Mouse (Mus musculus) myocyte (in vitro differentiated cells): Measurements from ENCODE around the gene Elp5. TPM values are rescaled to one million over a fixed set of nuclear protein-coding genes. Genes with fewer than 3 reads are reported as not detected.

ENCODE experiments used
- H3K27me3 ChIP-seq: one replicate; pipeline ENCODE4 v1.6.1; 2011; ENCODE audit not compliant: control insufficient read depth, insufficient read depth, insufficient read length
- H3K36me3 ChIP-seq: one replicate; pipeline ENCODE4 v1.6.1; 2011; ENCODE audit not compliant: control insufficient read depth, insufficient read depth
- H3K4me2 ChIP-seq: one replicate; pipeline ENCODE4 v1.6.1; 2011; ENCODE audit warnings: low read depth, control low read depth
- H3K4me3 ChIP-seq: one replicate; pipeline ENCODE4 v1.5.1; 2011; ENCODE audit warnings: mild to moderate bottlenecking, control low read depth, moderate library complexity
- H3K79me2 ChIP-seq: one replicate; pipeline ENCODE4 v1.6.1; 2011; ENCODE audit not compliant: control insufficient read depth, insufficient read depth
- H3ac ChIP-seq: one replicate; pipeline ENCODE4 v1.6.1; 2011; ENCODE audit not compliant: control insufficient read depth, insufficient read length
- CEBPB ChIP-seq: IDR thresholded peaks from 2 replicates; pipeline ENCODE4 v1.6.1; 2011; ENCODE audit warnings: mild to moderate bottlenecking, moderate library complexity; ENCODE audit not compliant: poor library complexity, insufficient read depth, severe bottlenecking
- E2F4 ChIP-seq: IDR thresholded peaks from one replicate; pipeline ENCODE4 v1.6.1; 2011; ENCODE audit warnings: mild to moderate bottlenecking, control low read depth, moderate library complexity; ENCODE audit not compliant: insufficient read depth
- MAX ChIP-seq: IDR thresholded peaks from one replicate; pipeline ENCODE4 v1.6.1; 2011; ENCODE audit warnings: low read depth, mild to moderate bottlenecking, control low read depth
- MYOD1 ChIP-seq, 3 experiments: IDR thresholded peaks; one replicate each; pipeline ENCODE4 v1.6.1; 2011; ENCODE audit warnings: control low read depth in 2 of 3, low read depth in 2 of 3, mild to moderate bottlenecking in 2 of 3, moderate library complexity in 1 of 3; ENCODE audit not compliant: insufficient read length in 2 of 3, control insufficient read depth in 1 of 3
- MYOG ChIP-seq, 3 experiments: IDR thresholded peaks; one replicate each; pipeline ENCODE4 v1.6.1; 2011; ENCODE audit warnings: control low read depth in 2 of 3, low read depth in 2 of 3, mild to moderate bottlenecking in 2 of 3; ENCODE audit not compliant: insufficient read length in 2 of 3, control insufficient read depth in 1 of 3, insufficient read depth in 1 of 3
- POLR2A ChIP-seq: IDR thresholded peaks from one replicate; pipeline ENCODE4 v1.6.1; 2011; ENCODE audit warnings: low read depth, mild to moderate bottlenecking, control low read depth, moderate library complexity; ENCODE audit not compliant: insufficient read length
- POLR2AphosphoS2 ChIP-seq: IDR thresholded peaks from one replicate; pipeline ENCODE4 v1.6.1; 2011; ENCODE audit warnings: low read depth, control low read depth; ENCODE audit not compliant: insufficient read length
- REST ChIP-seq: IDR thresholded peaks from one replicate; pipeline ENCODE4 v1.6.1; 2011; ENCODE audit warnings: mild to moderate bottlenecking, control low read depth, moderate library complexity; ENCODE audit not compliant: insufficient read depth, insufficient read length
- SRF ChIP-seq: IDR thresholded peaks from one replicate; pipeline ENCODE4 v1.6.1; 2011; ENCODE audit warnings: low read depth; ENCODE audit not compliant: control insufficient read depth, insufficient read length
- TCF12 ChIP-seq: IDR thresholded peaks from one replicate; pipeline ENCODE4 v1.6.1; 2011; ENCODE audit warnings: mild to moderate bottlenecking, control low read depth; ENCODE audit not compliant: poor library complexity, insufficient read depth, severe bottlenecking
- TCF3 ChIP-seq: IDR thresholded peaks from one replicate; pipeline ENCODE4 v1.6.1; 2011; ENCODE audit warnings: low read depth, control low read depth; ENCODE audit not compliant: insufficient read length
- USF1 ChIP-seq: IDR thresholded peaks from one replicate; pipeline ENCODE4 v1.6.1; 2011; ENCODE audit warnings: low read depth, mild to moderate bottlenecking, control low read depth, moderate library complexity
- polyA plus RNA-seq: library from polyadenylated mRNA; unstranded; fragments of >200 nt; fragmentation: generic; extraction: Trizol; gene quantifications from one replicate; pipeline ENCODE4 v1.2.1, GENCODE M21; 2012; ENCODE audit warnings: missing spikeins

The Elp5 gene
- polyA plus RNA-seq, 1 experiment = 91.5 TPM

GRCm38 (mm10) chr11:69937385-69937784 lies 44.9 kb downstream of the Elp5 start:
- TF ChIP-seq POLR2AphosphoS2 (no peak), E2F4 (no peak), MYOG (IDR thresholded peaks at IDR 0.05; ENCODE audit: control insufficient read depth in 1 of 3, insufficient read depth in 1 of 3, insufficient read length in 2 of 3, low read depth in 2 of 3) (no peak), SRF (no peak), USF1 (no peak), MAX (no peak), TCF12 (no peak), POLR2A (no peak), CEBPB (no peak)
- Histone ChIP-seq H3K36me3 (no peaks in the 10 kb centered on the region), H3K4me3 (no peak overlapping the region), H3ac (no peak overlapping the region), H3K79me2 (no peaks in the 10 kb centered on the region), H3K4me2 (no peak overlapping the region), H3K27me3 (peaks cover 48% of the 10 kb centered on the region)

- Histone ChIP-seq H3K4me2 (no peak overlapping the region), H3ac (no peak overlapping the region), H3K36me3 (no peaks in the 10 kb centered on the region), H3K27me3 (peaks cover 48% of the 10 kb centered on the region), H3K79me2 (no peaks in the 10 kb centered on the region), H3K4me3 (no peak overlapping the region)
- no peak for TF ChIP-seq TCF3
Measured at GRCm38 (mm10) chr11:69936714-69937347, 45.5 kb downstream of the Elp5 start.

- Histone ChIP-seq H3K4me3 (no peak overlapping the region), H3K79me2 (no peaks in the 10 kb centered on the region), H3K27me3 (peaks cover 48% of the 10 kb centered on the region), H3K36me3 (no peaks in the 10 kb centered on the region), H3K4me2 (no peak overlapping the region), H3ac (no peak overlapping the region)
- TF ChIP-seq E2F4 (no peak), MYOD1 (IDR thresholded peaks at IDR 0.05; ENCODE audit: control insufficient read depth in 1 of 3, insufficient read length in 2 of 3, low read depth in 2 of 3) (no peak), REST (no peak), MAX (no peak), MYOG (IDR thresholded peaks at IDR 0.05; ENCODE audit: control insufficient read depth in 1 of 3, insufficient read depth in 1 of 3, insufficient read length in 2 of 3, low read depth in 2 of 3) (no peak), POLR2A (no peak), POLR2AphosphoS2 (no peak), CEBPB (no peak), TCF12 (no peak), USF1 (no peak), SRF (no peak), TCF3 (no peak)
Measured at GRCm38 (mm10) chr11:69936156-69936555, 46.2 kb downstream of the Elp5 start.

GRCm38 (mm10) chr11:69935137-69935879 lies 47.0 kb downstream of the Elp5 start, which contains the start of gene Ybx2:
TSS of gene Ybx2 (plus strand) at chr11:69935796.
- H3K27me3 ChIP-seq = peaks cover 44% of the 10 kb centered on the region
- TF ChIP-seq E2F4 (peak; percentile 90), SRF (no peak), USF1 (peak; percentile 88)

GRCm38 (mm10) chr11:69934681-69935080 lies 47.6 kb downstream of the Elp5 start:
- TF ChIP-seq MAX (no peak), E2F4 (no peak), TCF3 (no peak), TCF12 (no peak), SRF (no peak), MYOG (IDR thresholded peaks at IDR 0.05; ENCODE audit: control insufficient read depth in 1 of 3, insufficient read depth in 1 of 3, insufficient read length in 2 of 3, low read depth in 2 of 3) (no peak), POLR2A (no peak), CEBPB (no peak), REST (no peak), USF1 (no peak), MYOD1 (IDR thresholded peaks at IDR 0.05; ENCODE audit: control insufficient read depth in 1 of 3, insufficient read length in 2 of 3, low read depth in 2 of 3) (no peak), POLR2AphosphoS2 (no peak)
- H3K4me2 ChIP-seq = peak overlapping the region; percentile 90
- H3K27me3 ChIP-seq = peaks cover 41% of the 10 kb centered on the region
- no peaks in the 10 kb centered on the region for H3K79me2 ChIP-seq
- no peaks in the 10 kb centered on the region for H3K36me3 ChIP-seq
- H3K4me3 ChIP-seq = no peak overlapping the region
- no peak overlapping the region for H3ac ChIP-seq

More at GRCm38 (mm10) chr11:69935137-69935879, 47.0 kb downstream of the Elp5 start, which contains the start of gene Ybx2:
- H3K79me2 ChIP-seq = no peaks in the 10 kb centered on the region
- H3K4me3 ChIP-seq = no peak within 1 kb of the TSS
- peak within 1 kb of the TSS; percentile 90 for H3K4me2 ChIP-seq
- H3ac ChIP-seq = peak within 1 kb of the TSS; percentile 6
- H3K36me3 ChIP-seq = no peaks in the 10 kb centered on the region
